Mouse (Mus musculus) liver, embryonic 13.5 days (tissue): ENCODE data around the gene Agl. TPM values are rescaled to one million over a fixed set of nuclear protein-coding genes. Genes with fewer than 3 reads are reported as not detected.

Source experiments
- ATAC-seq: fragments of 200-750 bp; cut with Nextera tagmentation; 2 replicates; pipeline ENCODE4 v1.8.0; 2017; ENCODE audit warnings: low read depth, mild to moderate bottlenecking, moderate number of reproducible peaks, moderate library complexity
- DNase-seq: peaks from one replicate; pipeline ENCODE4 v3.0.0; 2022
- H3K27ac ChIP-seq: fragments of 300-500 bp; sonication (generic); 2 replicates; pipeline ENCODE4 v1.5.1; 2015; ENCODE audit warnings: moderate library complexity, mild to moderate bottlenecking, inconsistent platforms
- H3K27me3 ChIP-seq: fragments of 300-500 bp; sonication (generic); 2 replicates; pipeline ENCODE4 v1.6.1; 2015; ENCODE audit warnings: mild to moderate bottlenecking, inconsistent platforms
- H3K36me3 ChIP-seq: fragments of 300-500 bp; sonication (generic); 2 replicates; pipeline ENCODE4 v1.6.1; 2015; ENCODE audit warnings: mild to moderate bottlenecking, inconsistent platforms
- H3K4me1 ChIP-seq: fragments of 300-500 bp; sonication (generic); replicated peaks from 2 replicates; pipeline ENCODE4 v1.6.1; 2015; ENCODE audit warnings: inconsistent platforms
- H3K4me2 ChIP-seq: fragments of 300-500 bp; sonication (generic); 2 replicates; pipeline ENCODE4 v1.6.1; 2015; ENCODE audit warnings: inconsistent platforms, mild to moderate bottlenecking, moderate library complexity
- H3K4me3 ChIP-seq: fragments of 300-500 bp; sonication (generic); replicated peaks from 2 replicates; pipeline ENCODE4 v1.5.1; 2015; ENCODE audit warnings: mild to moderate bottlenecking, inconsistent platforms
- H3K9ac ChIP-seq: fragments of 300-500 bp; sonication (generic); 2 replicates; pipeline ENCODE4 v1.6.1; 2015; ENCODE audit warnings: mild to moderate bottlenecking, inconsistent platforms
- H3K9me3 ChIP-seq: fragments of 300-500 bp; sonication (generic); replicated peaks from 2 replicates; pipeline ENCODE4 v1.6.1; 2016; ENCODE audit warnings: inconsistent platforms
- WGBS: fragments of 180-500 bp; shearing (Covaris S2); methylation state at CpG from one replicate; pipeline ENCODE4 v1.1.7; 2015; ENCODE audit not compliant: insufficient replicate concordance; 5-methylcytosine and 5-hydroxymethylcytosine counted together
- polyA plus RNA-seq: library from polyadenylated mRNA; unstranded; fragments of >200 nt; fragmentation: Nextera tagmentation; extraction: Ambion mirVana; gene quantifications from 2 replicates; pipeline ENCODE4 v1.2.1, GENCODE M21; 2015

The Agl gene
- 4.4 and 6.0 TPM in 2 replicates for polyA plus RNA-seq

DNA sequence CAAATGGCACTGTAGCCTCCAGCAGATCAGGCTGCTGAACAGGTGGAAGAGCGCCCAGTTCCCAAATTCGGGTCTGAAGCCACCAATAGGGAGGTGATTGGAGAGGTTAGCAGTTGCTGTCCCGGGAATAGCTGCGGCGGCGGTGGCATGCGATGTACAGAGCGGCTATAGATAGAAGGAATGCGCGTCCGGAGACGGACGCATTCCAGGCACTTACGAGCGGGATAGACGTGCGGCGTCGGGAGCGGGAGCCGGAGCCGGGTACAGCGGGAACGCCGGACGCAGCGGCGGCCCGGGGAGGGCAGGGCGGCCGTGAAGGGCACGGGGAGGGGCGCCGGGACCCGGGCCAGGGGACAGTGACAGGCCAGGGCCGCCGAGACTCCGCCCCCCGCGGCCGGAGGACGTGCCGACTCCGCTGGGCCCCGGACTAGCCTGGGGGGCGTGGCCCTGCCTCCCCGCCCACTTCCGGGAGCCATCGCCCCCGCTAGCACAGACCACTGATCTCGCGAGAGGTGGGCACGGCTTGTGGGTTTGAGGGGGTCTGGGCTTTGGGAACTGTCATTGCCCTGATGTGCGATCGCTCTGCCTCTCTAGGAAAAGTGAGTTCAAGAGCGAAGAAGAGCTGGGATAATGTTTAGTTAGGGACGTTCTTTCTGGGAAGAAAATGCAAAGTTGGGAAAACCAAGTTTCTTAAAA, at the start of gene Agl:
Gene Agl (minus strand): TSS at position 356 of the 696 bp plus-strand sequence.
- Histone ChIP-seq H3K4me1 (peaks cover 31% of the 10 kb centered on the region), H3K27me3 (no peaks in the 10 kb centered on the region), H3K9me3 (no peaks in the 10 kb centered on the region), H3K4me3 (peak within 1 kb of the TSS; percentile 76), H3K9ac (peak within 1 kb of the TSS; percentile 83), H3K36me3 (no peaks in the 10 kb centered on the region), H3K27ac (peak within 1 kb of the TSS; percentile 77), H3K4me2 (peak within 1 kb of the TSS; percentile 73)
- under 1% methylated on average over 57 of the region's 57 CpGs for WGBS
- DNase-seq (peak; percentile 95), ATAC-seq (peak; percentile 99)

DNA sequence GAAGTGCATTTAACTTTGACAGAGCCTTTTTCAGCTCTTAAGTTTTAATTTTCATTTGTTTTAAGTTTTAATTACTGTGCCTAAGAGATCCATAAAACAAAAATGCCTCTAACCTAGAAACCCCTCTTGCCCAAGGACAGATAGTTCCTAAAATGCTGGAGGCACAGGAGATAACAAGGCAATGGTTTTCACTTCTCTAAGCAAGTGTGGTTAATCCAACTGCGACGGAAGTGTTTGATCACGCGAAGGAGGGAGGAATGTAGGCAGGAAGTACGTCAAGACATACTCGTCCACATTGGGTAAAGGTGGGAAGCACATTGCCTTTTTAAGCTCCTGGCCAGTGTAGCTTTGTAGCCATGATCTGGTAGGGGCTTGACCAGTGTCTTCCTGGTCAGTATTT, 49.6 kb upstream of the Agl start:
- WGBS, result 20% methylated on average over 6 of the region's 6 CpGs
- Histone ChIP-seq H3K36me3 (no peaks in the 10 kb centered on the region), H3K9me3 (no peaks in the 10 kb centered on the region), H3K4me3 (no peak overlapping the region), H3K27ac (peak overlapping the region; percentile 96), H3K4me1 (peaks cover 63% of the 10 kb centered on the region), H3K27me3 (no peaks in the 10 kb centered on the region), H3K9ac (no peak overlapping the region), H3K4me2 (0 out of 2 replicates have a peak overlapping the region, but pooled peaks have one; percentile 53)
- DNase-seq, result no peak
- no peak for ATAC-seq

DNA sequence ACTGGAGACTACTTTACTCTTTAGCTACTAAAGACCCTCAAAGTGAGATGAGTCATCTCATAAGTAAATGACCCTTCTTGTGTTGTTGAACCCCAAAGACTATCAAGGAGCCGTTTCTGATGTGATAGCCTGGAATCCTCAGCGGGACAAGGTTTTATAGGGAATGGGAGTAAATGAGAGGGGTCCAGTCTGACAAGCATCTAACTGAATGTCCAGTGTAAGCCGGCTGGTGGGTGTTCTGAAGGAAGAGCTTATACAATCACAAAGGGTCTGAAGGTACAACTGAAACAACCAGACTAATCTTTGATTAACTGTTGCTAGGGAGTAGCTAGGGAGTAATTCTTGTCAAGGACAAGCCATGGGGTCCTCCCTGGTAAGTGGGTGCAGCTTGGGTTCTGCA, 44.5 kb upstream of the Agl start:
- WGBS, result 80% methylated on average over 3 of the region's 3 CpGs
- H3K9ac ChIP-seq, result no peak overlapping the region

DNA sequence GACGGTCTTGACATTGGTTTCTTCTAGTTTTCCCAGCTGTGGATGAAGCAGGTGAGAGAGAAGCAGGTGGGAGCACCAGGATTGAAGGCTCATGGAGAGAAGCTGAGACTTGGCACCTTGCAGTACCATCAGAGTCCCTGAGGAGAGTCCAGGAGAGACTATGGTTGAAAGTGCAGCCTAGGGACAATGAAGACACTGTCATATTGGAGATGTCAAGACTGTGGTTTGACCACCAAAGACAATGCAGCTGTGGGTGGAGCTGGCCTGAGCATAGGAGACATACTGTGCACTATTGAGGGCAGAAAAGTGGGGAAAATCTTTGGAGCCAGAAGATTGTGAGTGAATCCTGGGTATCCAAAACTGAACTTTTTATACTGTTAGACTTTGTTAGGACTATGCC, 42.4 kb upstream of the Agl start:
- Histone ChIP-seq H3K4me1 (peaks cover 25% of the 10 kb centered on the region), H3K36me3 (no peaks in the 10 kb centered on the region), H3K4me3 (no peak overlapping the region), H3K4me2 (no peak overlapping the region), H3K9me3 (no peaks in the 10 kb centered on the region), H3K27ac (no peak overlapping the region), H3K9ac (no peak overlapping the region), H3K27me3 (no peaks in the 10 kb centered on the region)
- ATAC-seq (no peak), DNase-seq (no peak)
- WGBS, result 76% methylated on average over 1 of the region's 1 CpGs

More for the DNA sequence above, 44.5 kb upstream of the Agl start:
- H3K4me3 ChIP-seq, result no peak overlapping the region
- no peaks in the 10 kb centered on the region for H3K9me3 ChIP-seq
- no peak overlapping the region for H3K4me2 ChIP-seq
- DNase-seq, result no peak
- H3K27me3 ChIP-seq, result no peaks in the 10 kb centered on the region
- H3K4me1 ChIP-seq, result peaks cover 24% of the 10 kb centered on the region
- ATAC-seq, result no peak
- no peaks in the 10 kb centered on the region for H3K36me3 ChIP-seq
- no peak overlapping the region for H3K27ac ChIP-seq

DNA sequence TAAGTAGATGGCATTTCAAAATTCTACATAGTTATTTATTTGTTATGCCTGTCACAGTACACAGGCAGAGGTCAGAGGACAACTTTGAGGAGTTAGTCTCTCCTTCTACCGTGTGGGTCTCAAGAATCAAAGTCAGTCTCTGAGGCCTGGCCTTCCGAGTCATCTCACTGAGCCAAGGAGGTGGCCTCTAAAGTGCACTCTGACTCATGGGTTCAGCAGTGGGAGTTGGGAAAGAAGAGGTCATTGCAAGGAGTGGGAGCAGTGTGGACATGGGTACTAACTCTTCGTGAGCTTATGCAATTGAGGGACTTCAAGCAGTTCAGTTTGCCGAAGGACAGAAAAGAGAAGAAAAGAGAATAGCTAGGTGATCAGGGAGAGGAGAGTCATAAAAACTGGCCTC, 41.0 kb upstream of the Agl start:
- Histone ChIP-seq H3K4me1 (peaks cover 25% of the 10 kb centered on the region), H3K9ac (no peak overlapping the region), H3K4me3 (no peak overlapping the region), H3K27me3 (no peaks in the 10 kb centered on the region), H3K4me2 (no peak overlapping the region), H3K9me3 (no peaks in the 10 kb centered on the region), H3K36me3 (no peaks in the 10 kb centered on the region), H3K27ac (no peak overlapping the region)
- ATAC-seq (no peak), DNase-seq (no peak)
- 62% methylated on average over 4 of the region's 4 CpGs for WGBS

DNA sequence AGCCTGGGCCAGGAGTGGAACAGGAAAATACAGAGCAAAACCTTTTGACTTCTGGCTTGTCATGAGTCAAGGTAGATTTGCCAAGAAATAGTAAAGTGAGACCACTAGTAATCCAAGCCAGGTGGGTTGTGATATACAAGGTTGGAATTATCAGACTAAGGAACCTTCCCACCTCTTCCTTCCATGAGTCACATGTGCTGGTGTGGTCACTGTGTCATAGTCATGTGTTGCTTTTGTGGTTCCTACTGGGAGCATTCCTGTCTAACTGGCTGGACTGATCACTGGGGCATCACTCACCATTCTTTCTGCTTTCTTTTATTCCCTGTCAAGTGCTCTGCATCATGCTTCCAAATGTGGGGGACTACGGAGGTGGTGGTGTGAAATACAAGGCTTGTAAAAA, 40.1 kb upstream of the Agl start:
- Histone ChIP-seq H3K27ac (no peak overlapping the region), H3K9ac (no peak overlapping the region), H3K36me3 (no peaks in the 10 kb centered on the region), H3K9me3 (no peaks in the 10 kb centered on the region), H3K4me3 (no peak overlapping the region), H3K27me3 (no peaks in the 10 kb centered on the region), H3K4me2 (no peak overlapping the region), H3K4me1 (peaks cover 25% of the 10 kb centered on the region)
- no peak for ATAC-seq
- WGBS, result 91% methylated on average over 1 of the region's 1 CpGs
- DNase-seq, result no peak

DNA sequence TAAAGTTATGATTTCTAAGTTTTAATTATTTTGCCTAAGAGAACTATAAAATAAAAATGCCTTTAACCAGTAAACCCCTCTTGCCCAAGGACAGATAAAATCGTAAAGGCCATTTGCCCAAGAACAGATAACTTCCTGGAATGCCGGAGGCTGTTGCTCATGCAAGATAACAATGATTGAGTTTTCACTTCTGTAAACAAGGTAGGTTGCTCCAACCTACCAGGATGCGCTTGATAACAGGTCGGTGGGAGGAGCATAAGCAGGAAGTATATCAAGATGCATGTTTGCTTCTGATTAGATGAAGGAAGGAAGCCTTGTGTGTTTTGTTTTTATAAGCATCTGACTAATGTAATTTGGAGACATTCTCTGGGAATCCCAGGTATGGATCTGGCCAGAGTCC, 38.1 kb upstream of the Agl start:
- no peaks in the 10 kb centered on the region for H3K27me3 ChIP-seq
- no peak overlapping the region for H3K4me3 ChIP-seq
- no peaks in the 10 kb centered on the region for H3K36me3 ChIP-seq
- WGBS, result 13% methylated on average over 4 of the region's 4 CpGs
- no peak overlapping the region for H3K9ac ChIP-seq
- ATAC-seq (peak; percentile 74), DNase-seq (peak; percentile 35)
- no peak overlapping the region; the same call in 1 of the 2 replicates for H3K27ac ChIP-seq
- no peaks in the 10 kb centered on the region for H3K9me3 ChIP-seq
- no peak overlapping the region for H3K4me2 ChIP-seq
- peaks cover 25% of the 10 kb centered on the region for H3K4me1 ChIP-seq

DNA sequence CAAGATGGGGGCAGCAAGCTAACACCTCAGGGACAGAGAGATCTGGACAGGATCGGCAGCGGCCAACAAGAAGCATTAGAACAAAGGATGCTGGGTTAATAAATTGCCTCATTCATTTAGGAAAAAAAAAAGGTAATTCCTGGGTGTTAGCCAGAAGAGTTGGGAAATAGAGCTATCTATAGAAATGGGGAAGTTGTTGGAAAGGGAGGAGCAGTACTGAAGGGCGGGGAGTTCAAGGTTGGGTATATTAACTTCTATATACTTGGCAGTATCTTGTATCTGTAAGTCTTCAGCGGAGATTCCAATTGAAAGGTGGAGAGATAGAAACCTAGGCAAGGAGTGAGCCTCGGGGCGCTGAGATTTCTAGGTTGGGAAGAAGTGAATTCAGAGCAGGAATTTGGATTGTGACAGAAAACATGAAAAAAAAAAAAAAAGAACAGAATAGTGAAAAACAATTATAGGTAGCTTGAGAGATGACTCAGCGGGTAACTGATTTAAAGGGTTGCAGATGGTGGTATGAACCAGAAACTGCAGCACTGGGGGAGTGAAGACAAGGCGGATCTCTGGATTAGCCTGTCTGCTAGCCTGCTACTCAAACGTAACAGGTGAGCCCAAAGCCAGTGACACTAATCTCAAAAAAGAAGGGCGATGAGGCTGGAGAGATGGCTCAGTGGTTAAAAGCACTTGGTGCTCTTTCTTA, 37.1 kb upstream of the Agl start:
- no peaks in the 10 kb centered on the region for H3K27me3 ChIP-seq
- no peaks in the 10 kb centered on the region for H3K36me3 ChIP-seq
- no peak for DNase-seq
- no peak for ATAC-seq
- no peaks in the 10 kb centered on the region for H3K9me3 ChIP-seq
- 72% methylated on average over 10 of the region's 10 CpGs for WGBS
- no peak overlapping the region for H3K4me2 ChIP-seq
- H3K27ac ChIP-seq, result no peak overlapping the region
- no peak overlapping the region for H3K4me3 ChIP-seq
- no peak overlapping the region for H3K9ac ChIP-seq
- H3K4me1 ChIP-seq, result peaks cover 25% of the 10 kb centered on the region

DNA sequence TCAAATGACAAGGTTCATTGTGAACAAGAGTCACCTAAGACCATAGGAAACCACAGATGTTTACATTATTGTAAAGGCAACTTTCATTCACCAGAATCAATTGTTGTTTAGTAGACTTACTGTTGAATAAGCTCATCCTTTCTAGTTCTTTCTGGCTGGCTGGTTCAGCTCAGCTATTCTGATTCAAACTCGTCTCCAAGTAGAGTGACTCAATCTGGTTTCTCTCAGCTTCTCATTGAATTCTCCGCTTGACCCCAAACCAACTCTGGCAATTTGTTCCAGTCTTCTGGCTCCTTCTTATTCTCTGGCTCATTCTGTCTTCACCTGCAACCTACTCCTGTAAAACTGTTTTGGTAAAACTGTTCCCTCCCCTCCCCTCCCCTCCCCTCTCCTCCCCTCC, 33.3 kb upstream of the Agl start:
- whole genome bisulfite sequencing, result 80% methylated on average over 2 of the region's 2 CpGs
- DNase-seq, result no peak
- Histone ChIP-seq H3K36me3 (no peaks in the 10 kb centered on the region), H3K4me3 (no peak overlapping the region), H3K27me3 (no peaks in the 10 kb centered on the region), H3K9me3 (no peaks in the 10 kb centered on the region), H3K9ac (no peak overlapping the region), H3K4me1 (peaks cover 14% of the 10 kb centered on the region), H3K27ac (no peak overlapping the region), H3K4me2 (no peak overlapping the region)
- no peak for ATAC-seq

DNA sequence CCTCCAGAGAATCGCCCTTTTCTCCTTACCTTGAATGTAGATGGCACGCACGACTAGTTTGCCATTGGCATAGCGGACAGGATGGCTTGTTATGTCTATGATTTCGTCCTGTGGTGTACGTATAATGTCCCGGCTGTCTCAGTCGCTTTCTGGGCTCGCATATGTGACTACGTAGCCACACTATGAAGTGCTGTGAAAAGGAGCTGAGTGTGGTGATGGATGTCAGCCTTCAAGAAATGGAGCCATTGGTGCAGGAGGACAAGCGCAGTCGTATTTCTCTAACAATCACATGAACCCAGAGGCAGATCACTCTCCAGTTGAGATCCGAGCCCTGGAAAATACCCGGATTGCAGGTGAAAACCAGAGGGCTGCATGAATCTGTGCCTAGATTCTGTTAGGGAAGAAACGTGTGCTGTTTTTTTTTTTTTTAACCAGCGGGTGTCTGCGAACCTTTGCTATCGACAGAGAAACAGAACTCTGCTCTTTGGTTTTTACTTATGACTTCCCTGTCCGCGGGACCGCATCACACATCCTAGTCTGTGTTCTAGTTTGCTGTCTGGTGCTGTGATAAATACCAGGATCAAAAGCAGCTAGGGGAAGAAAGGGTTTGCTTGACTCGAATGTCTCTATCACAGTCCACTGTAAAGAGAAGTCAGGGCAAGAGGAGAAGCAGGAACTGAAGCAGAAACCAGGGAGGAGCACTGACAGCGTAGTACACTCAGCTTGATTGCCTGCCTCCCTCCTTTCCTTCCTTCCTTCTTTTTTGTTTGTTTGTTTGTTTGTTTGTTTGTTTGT, 28.9 kb upstream of the Agl start:
- Histone ChIP-seq H3K9ac (no peak overlapping the region), H3K4me1 (peaks cover 7% of the 10 kb centered on the region), H3K36me3 (no peaks in the 10 kb centered on the region), H3K27me3 (no peaks in the 10 kb centered on the region), H3K9me3 (no peaks in the 10 kb centered on the region), H3K4me3 (no peak overlapping the region), H3K27ac (no peak overlapping the region), H3K4me2 (no peak overlapping the region)
- WGBS, result 63% methylated on average over 23 of the region's 23 CpGs
- DNase-seq (no peak), ATAC-seq (no peak)
